Mouse (Mus musculus) midbrain, embryonic 13.5 days (tissue): ENCODE results near the gene Ormdl3. TPM values are rescaled to one million over a fixed set of nuclear protein-coding genes. Genes with fewer than 3 reads are reported as not detected.

Source experiments
- ATAC-seq: fragments of 200-750 bp; cut with Nextera tagmentation; 2 replicates; pipeline ENCODE4 v1.8.0; 2017; ENCODE audit warnings: mild to moderate bottlenecking, moderate TSS enrichment, moderate library complexity
- H3K27ac ChIP-seq: fragments of 300-500 bp; sonication (generic); 2 replicates; pipeline ENCODE4 v1.5.1; 2015; ENCODE audit warnings: inconsistent platforms, mild to moderate bottlenecking, moderate library complexity
- H3K27me3 ChIP-seq: fragments of 300-500 bp; sonication (generic); 2 replicates; pipeline ENCODE4 v1.6.1; 2015; ENCODE audit warnings: mild to moderate bottlenecking, inconsistent platforms
- H3K36me3 ChIP-seq: fragments of 300-500 bp; sonication (generic); 2 replicates; pipeline ENCODE4 v1.6.1; 2015; ENCODE audit warnings: mild to moderate bottlenecking, inconsistent platforms
- H3K4me1 ChIP-seq: fragments of 300-500 bp; sonication (generic); replicated peaks from 2 replicates; pipeline ENCODE4 v1.6.1; 2015; ENCODE audit warnings: inconsistent platforms
- H3K4me2 ChIP-seq: fragments of 300-500 bp; sonication (generic); replicated peaks from 2 replicates; pipeline ENCODE4 v1.6.1; 2015; ENCODE audit warnings: moderate library complexity, mild to moderate bottlenecking, inconsistent platforms
- H3K4me3 ChIP-seq: fragments of 300-500 bp; sonication (generic); replicated peaks from 2 replicates; pipeline ENCODE4 v1.5.1; 2015; ENCODE audit warnings: mild to moderate bottlenecking, inconsistent platforms
- H3K9ac ChIP-seq: fragments of 300-500 bp; sonication (generic); replicated peaks from 2 replicates; pipeline ENCODE4 v1.6.1; 2015; ENCODE audit warnings: mild to moderate bottlenecking, inconsistent platforms
- H3K9me3 ChIP-seq: fragments of 300-500 bp; sonication (generic); 2 replicates; pipeline ENCODE4 v1.6.1; 2016; ENCODE audit warnings: mild to moderate bottlenecking, inconsistent platforms
- WGBS: fragments of 180-500 bp; shearing (Covaris S2); methylation state at CpG from one replicate; pipeline ENCODE4 v1.1.7; 2015; 5-methylcytosine and 5-hydroxymethylcytosine counted together
- polyA plus RNA-seq: library from polyadenylated mRNA; unstranded; fragments of >200 nt; fragmentation: Nextera tagmentation; extraction: Ambion mirVana; gene quantifications from 2 replicates; pipeline ENCODE4 v1.2.1, GENCODE M21; 2015

Gene Ormdl3
- polyA plus RNA-seq, 1 experiment from 2014 or later: 97.3 TPM

- no peaks in the 10 kb centered on the region for H3K36me3 ChIP-seq
- H3K9ac ChIP-seq: no peak overlapping the region; the same call in 1 of the 2 replicates
- peak; percentile 53; the same call in 1 of the 2 replicates for ATAC-seq
- H3K27me3 ChIP-seq: peaks cover 23% of the 10 kb centered on the region
- no peaks in the 10 kb centered on the region for H3K9me3 ChIP-seq
- peak overlapping the region; percentile 32 for H3K4me3 ChIP-seq
- H3K4me1 ChIP-seq: 0 out of 2 replicates have a peak, but pooled peaks cover 8% of the 10 kb centered on the region
- 1% methylated on average over 19 of the region's 20 CpGs for WGBS
- H3K4me2 ChIP-seq: peak overlapping the region; percentile 53
- H3K27ac ChIP-seq: no peak overlapping the region
These were observed 15.0 kb upstream of the Ormdl3 start for GRCm38 (mm10) chr11:98602090-98602690.

- Histone ChIP-seq H3K36me3 (no peaks in the 10 kb centered on the region), H3K27me3 (peaks cover 23% of the 10 kb centered on the region), H3K4me2 (no peak overlapping the region), H3K4me3 (no peak overlapping the region), H3K9ac (0 out of 2 replicates have a peak overlapping the region, but pooled peaks have one; percentile 14), H3K9me3 (no peaks in the 10 kb centered on the region), H3K4me1 (0 out of 2 replicates have a peak, but pooled peaks cover 8% of the 10 kb centered on the region), H3K27ac (no peak overlapping the region)
- ATAC-seq: no peak
- WGBS: 49% methylated on average over 18 of the region's 18 CpGs
These were observed 12.1 kb upstream of the Ormdl3 start for GRCm38 (mm10) chr11:98599291-98599690.

DNA sequence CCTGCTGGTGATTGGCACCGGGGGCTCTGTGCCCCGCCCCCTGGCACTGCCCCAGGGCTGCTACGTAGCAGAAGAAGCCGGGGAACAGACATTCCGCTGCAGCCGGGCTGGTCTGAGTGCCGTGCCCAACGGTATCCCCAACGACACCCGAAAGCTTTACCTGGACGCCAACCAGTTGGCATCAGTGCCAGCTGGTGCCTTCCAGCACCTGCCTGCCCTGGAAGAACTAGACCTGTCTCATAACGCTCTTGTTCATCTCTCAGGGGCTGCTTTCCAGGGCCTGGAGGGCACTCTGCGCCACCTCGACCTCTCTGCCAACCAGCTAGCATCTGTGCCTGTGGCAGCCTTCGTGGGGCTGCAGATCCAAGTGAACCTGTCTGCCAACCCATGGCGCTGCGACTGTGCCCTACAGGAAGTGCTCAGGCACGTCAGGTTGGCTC is 11.7 kb upstream of the Ormdl3 start:
- WGBS: 65% methylated on average over 18 of the region's 18 CpGs
- no peak for ATAC-seq

GRCm38 (mm10) chr11:98597991-98598390 is 10.8 kb upstream of the Ormdl3 start, which contains the start of gene Lrrc3c:
Gene Lrrc3c, plus strand, starts transcription at chr11:98598291.
- no peak within 1 kb of the TSS for H3K27ac ChIP-seq
- no peaks in the 10 kb centered on the region for H3K9me3 ChIP-seq
- ATAC-seq: no peak
- no peak within 1 kb of the TSS for H3K4me3 ChIP-seq
- no peak within 1 kb of the TSS for H3K4me2 ChIP-seq
- H3K4me1 ChIP-seq: 0 out of 2 replicates have a peak, but pooled peaks cover 8% of the 10 kb centered on the region
- 0 out of 2 replicates have a peak within 1 kb of the TSS, but pooled peaks have one; percentile 14 for H3K9ac ChIP-seq
- 89% methylated on average over 8 of the region's 8 CpGs for WGBS
- H3K36me3 ChIP-seq: no peaks in the 10 kb centered on the region
- peaks cover 27% of the 10 kb centered on the region for H3K27me3 ChIP-seq

More for the DNA sequence above, 11.7 kb upstream of the Ormdl3 start:
- Histone ChIP-seq H3K27me3 (peaks cover 27% of the 10 kb centered on the region), H3K9me3 (no peaks in the 10 kb centered on the region), H3K27ac (no peak overlapping the region), H3K4me2 (no peak overlapping the region), H3K36me3 (no peaks in the 10 kb centered on the region), H3K4me1 (0 out of 2 replicates have a peak, but pooled peaks cover 8% of the 10 kb centered on the region), H3K4me3 (no peak overlapping the region), H3K9ac (0 out of 2 replicates have a peak overlapping the region, but pooled peaks have one; percentile 14)

DNA sequence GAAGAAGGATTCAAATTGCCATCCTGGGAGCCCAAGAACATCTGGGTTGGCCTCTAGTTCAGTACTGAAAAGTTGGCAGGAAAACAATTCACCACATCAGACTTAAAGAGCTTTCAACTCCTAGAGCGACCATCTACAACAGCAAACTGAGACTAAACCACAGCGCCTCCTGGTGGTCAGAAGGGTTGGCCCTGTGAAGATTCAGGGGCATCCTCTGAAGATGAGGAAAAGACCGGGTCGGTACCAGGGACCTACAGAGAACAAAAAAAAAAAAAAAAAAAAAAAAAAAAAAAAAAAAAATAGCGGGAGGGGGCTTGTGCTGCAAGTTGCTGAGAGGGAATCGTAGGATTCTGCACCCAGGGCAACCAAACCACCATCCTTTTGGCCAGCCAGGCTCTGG is 10.2 kb upstream of the Ormdl3 start:
- Histone ChIP-seq H3K27ac (no peak overlapping the region), H3K4me2 (no peak overlapping the region), H3K4me3 (no peak overlapping the region), H3K9ac (no peak overlapping the region), H3K27me3 (peaks cover 27% of the 10 kb centered on the region), H3K9me3 (no peaks in the 10 kb centered on the region), H3K36me3 (no peaks in the 10 kb centered on the region), H3K4me1 (0 out of 2 replicates have a peak, but pooled peaks cover 5% of the 10 kb centered on the region)
- ATAC-seq: no peak
- WGBS: 49% methylated on average over 6 of the region's 6 CpGs

DNA sequence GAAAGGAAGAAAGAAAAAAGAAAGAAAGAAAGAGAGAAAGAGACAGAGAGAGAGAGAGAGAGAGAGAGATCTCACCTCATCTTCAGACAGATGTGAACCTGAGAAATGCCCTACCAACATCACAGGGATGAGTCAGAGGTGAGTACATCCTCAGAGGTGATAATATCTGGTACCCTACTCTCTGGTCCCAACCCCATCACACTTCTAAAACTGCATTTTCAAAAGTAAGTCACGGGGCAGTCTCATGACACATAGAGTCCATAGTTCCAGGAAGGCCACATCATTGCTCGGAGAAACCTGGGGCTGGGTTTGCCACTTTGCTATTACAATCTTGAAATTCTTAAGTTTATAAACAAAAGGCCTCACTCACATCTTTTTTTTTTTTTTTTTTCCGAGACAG is 8.8 kb upstream of the Ormdl3 start:
- WGBS: 77% methylated on average over 3 of the region's 3 CpGs
- Histone ChIP-seq H3K4me3 (no peak overlapping the region), H3K27ac (no peak overlapping the region), H3K9me3 (no peaks in the 10 kb centered on the region), H3K4me2 (no peak overlapping the region), H3K4me1 (no peaks in the 10 kb centered on the region), H3K36me3 (no peaks in the 10 kb centered on the region), H3K9ac (no peak overlapping the region), H3K27me3 (peaks cover 22% of the 10 kb centered on the region)
- no peak for ATAC-seq

DNA sequence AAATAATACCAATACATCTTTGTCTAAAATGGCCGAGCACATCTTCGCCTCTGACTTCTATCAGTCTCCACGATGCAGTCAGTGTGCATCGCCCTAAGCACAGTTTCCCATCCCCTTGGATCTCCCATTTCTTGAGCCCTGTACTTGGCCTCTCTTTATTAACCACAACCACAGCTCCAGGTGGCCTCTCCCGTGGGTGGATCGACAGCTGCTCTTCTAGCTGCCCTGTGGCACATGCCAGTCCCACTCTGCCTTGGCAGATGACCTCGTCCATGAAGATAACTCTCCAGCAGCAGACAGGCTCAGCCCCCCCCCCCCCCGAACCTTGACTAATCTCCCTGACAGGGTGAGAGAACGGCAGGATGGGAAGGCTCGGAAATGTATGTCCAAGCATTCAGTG is 8.3 kb upstream of the Ormdl3 start:
- no peaks in the 10 kb centered on the region for H3K4me1 ChIP-seq
- WGBS: 78% methylated on average over 10 of the region's 10 CpGs
- H3K4me2 ChIP-seq: no peak overlapping the region
- H3K4me3 ChIP-seq: no peak overlapping the region
- no peak overlapping the region for H3K27ac ChIP-seq
- H3K36me3 ChIP-seq: no peaks in the 10 kb centered on the region
- H3K9ac ChIP-seq: no peak overlapping the region
- peaks cover 22% of the 10 kb centered on the region for H3K27me3 ChIP-seq
- no peaks in the 10 kb centered on the region for H3K9me3 ChIP-seq
- ATAC-seq: no peak

DNA sequence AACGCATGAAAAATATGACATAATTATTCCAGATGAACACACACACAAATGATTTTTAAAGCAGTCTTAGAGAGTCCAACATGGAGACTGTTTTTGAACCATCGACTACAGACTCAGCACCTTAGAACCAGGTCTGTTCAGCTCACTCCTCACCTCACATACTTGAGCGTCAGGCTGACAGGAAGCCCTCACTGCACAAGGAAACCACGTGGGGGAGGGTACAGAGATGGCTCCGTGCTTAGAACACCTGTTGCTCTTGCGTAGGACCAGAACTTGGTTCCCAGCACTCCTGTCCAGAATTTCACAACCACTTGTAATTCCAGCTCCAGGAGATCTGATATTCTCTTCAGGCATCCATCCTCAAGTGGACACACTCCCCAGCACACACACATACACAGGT is 7.9 kb upstream of the Ormdl3 start:
- no peak overlapping the region for H3K4me3 ChIP-seq
- H3K36me3 ChIP-seq: no peaks in the 10 kb centered on the region
- no peaks in the 10 kb centered on the region for H3K9me3 ChIP-seq
- H3K4me1 ChIP-seq: no peaks in the 10 kb centered on the region
- no peak overlapping the region for H3K9ac ChIP-seq
- H3K27me3 ChIP-seq: peaks cover 21% of the 10 kb centered on the region
- no peak overlapping the region for H3K27ac ChIP-seq
- no peak overlapping the region for H3K4me2 ChIP-seq
- ATAC-seq: no peak
- WGBS: 77% methylated on average over 6 of the region's 6 CpGs

- H3K9me3 ChIP-seq: no peaks in the 10 kb centered on the region
- H3K27me3 ChIP-seq: 0 out of 2 replicates have a peak, but pooled peaks cover 3% of the 10 kb centered on the region
- H3K36me3 ChIP-seq: no peaks in the 10 kb centered on the region
- no peak overlapping the region for H3K27ac ChIP-seq
- H3K4me3 ChIP-seq: no peak overlapping the region
- H3K4me1 ChIP-seq: peaks cover 20% of the 10 kb centered on the region
- no peak for ATAC-seq
- no peak overlapping the region for H3K4me2 ChIP-seq
- no peak overlapping the region for H3K9ac ChIP-seq
- 75% methylated on average over 19 of the region's 19 CpGs for WGBS
These were observed 3.6 kb upstream of the Ormdl3 start for GRCm38 (mm10) chr11:98590548-98591445.

DNA sequence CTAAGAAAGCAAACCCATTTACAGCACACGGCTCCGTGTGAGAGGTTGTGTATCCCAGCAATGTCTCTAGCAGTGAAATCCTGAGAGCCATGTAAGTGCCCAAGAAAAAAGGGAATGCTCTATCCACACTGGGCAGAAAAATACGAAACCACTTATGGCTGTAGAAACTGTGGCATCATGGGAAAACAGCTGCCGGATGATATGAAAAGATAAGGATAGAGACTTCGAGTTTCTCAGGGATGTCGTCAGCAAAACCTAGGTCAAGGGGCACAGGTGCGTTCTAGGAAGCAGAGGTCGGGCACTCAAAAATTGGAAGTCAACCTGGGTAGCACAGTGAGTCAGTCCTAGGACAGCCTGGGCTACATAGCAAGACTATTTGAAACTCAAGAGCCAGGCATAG is 2.1 kb upstream of the Ormdl3 start:
- Histone ChIP-seq H3K27ac (no peak overlapping the region), H3K4me3 (no peak overlapping the region), H3K36me3 (no peaks in the 10 kb centered on the region), H3K4me1 (peaks cover 35% of the 10 kb centered on the region), H3K9ac (no peak overlapping the region), H3K27me3 (0 out of 2 replicates have a peak, but pooled peaks cover 3% of the 10 kb centered on the region), H3K4me2 (no peak overlapping the region), H3K9me3 (no peaks in the 10 kb centered on the region)
- WGBS: 90% methylated on average over 8 of the region's 8 CpGs
- no peak for ATAC-seq

- no peaks in the 10 kb centered on the region for H3K9me3 ChIP-seq
- no peak for ATAC-seq
- no peak overlapping the region for H3K9ac ChIP-seq
- H3K27ac ChIP-seq: no peak overlapping the region
- no peak overlapping the region for H3K4me3 ChIP-seq
- no peak overlapping the region for H3K4me2 ChIP-seq
- 76% methylated on average over 6 of the region's 6 CpGs for WGBS
- H3K36me3 ChIP-seq: no peaks in the 10 kb centered on the region; the same call in 1 of the 2 replicates
- H3K27me3 ChIP-seq: no peaks in the 10 kb centered on the region
- H3K4me1 ChIP-seq: peaks cover 35% of the 10 kb centered on the region
These were observed 1.7 kb upstream of the Ormdl3 start for GRCm38 (mm10) chr11:98588833-98589281.
